Mouse (Mus musculus) limb, embryonic 14.5 days (tissue): ENCODE measurements around the gene Hs3st4. TPM values are rescaled to one million over a fixed set of nuclear protein-coding genes. Genes with fewer than 3 reads are reported as not detected.

Experiments used
- ATAC-seq: fragments of 200-750 bp; cut with Nextera tagmentation; 2 replicates; pipeline ENCODE4 v1.8.0; 2017; ENCODE audit warnings: low read depth, moderate number of reproducible peaks, moderate TSS enrichment; ENCODE audit not compliant: low FRiP score
- DNase-seq: peaks from one replicate; pipeline ENCODE4 v3.0.0-alpha.2; 2015; ENCODE audit warnings: low spot score
- H3K27ac ChIP-seq: fragments of 300-500 bp; sonication (generic); replicated peaks from 2 replicates; pipeline ENCODE4 v1.5.1; 2014; ENCODE audit warnings: low read depth, mild to moderate bottlenecking, low read length, moderate library complexity, mixed read lengths
- H3K27me3 ChIP-seq: fragments of 300-500 bp; sonication (generic); 2 replicates; pipeline ENCODE4 v1.6.1; 2014; ENCODE audit warnings: low read length, mixed read lengths; ENCODE audit not compliant: control insufficient read depth, insufficient read depth
- H3K36me3 ChIP-seq: fragments of 300-500 bp; sonication (generic); 2 replicates; pipeline ENCODE4 v1.6.1; 2014; ENCODE audit warnings: mild to moderate bottlenecking, low read length, moderate library complexity, mixed read lengths; ENCODE audit not compliant: control insufficient read depth, insufficient read depth
- H3K4me1 ChIP-seq: fragments of 300-500 bp; sonication (generic); 2 replicates; pipeline ENCODE4 v1.6.1; 2014; ENCODE audit warnings: antibody characterized with exemption, low read length, mixed read lengths; ENCODE audit not compliant: control insufficient read depth, insufficient read depth
- H3K4me2 ChIP-seq: fragments of 300-500 bp; sonication (generic); replicated peaks from 2 replicates; pipeline ENCODE4 v1.6.1; 2014; ENCODE audit warnings: low read depth, mild to moderate bottlenecking, low read length, moderate library complexity; ENCODE audit not compliant: severe bottlenecking
- H3K4me3 ChIP-seq: fragments of 300-500 bp; sonication (generic); replicated peaks from 2 replicates; pipeline ENCODE4 v1.5.1; 2014; ENCODE audit warnings: low read length
- H3K9ac ChIP-seq: fragments of 300-500 bp; sonication (generic); 2 replicates; pipeline ENCODE4 v1.6.1; 2014; ENCODE audit warnings: mild to moderate bottlenecking, low read depth, low read length, moderate library complexity; ENCODE audit not compliant: severe bottlenecking
- H3K9me3 ChIP-seq: fragments of 300-500 bp; sonication (generic); 2 replicates; pipeline ENCODE4 v1.6.1; 2016; ENCODE audit warnings: low read length; ENCODE audit not compliant: control insufficient read depth
- POLR2A ChIP-seq: fragments of 200-500 bp; IDR thresholded peaks from 2 replicates; pipeline ENCODE4 v1.8.0; 2012; ENCODE audit warnings: inconsistent platforms, mild to moderate bottlenecking, moderate library complexity, borderline replicate concordance; ENCODE audit not compliant: insufficient read depth, insufficient read length; ENCODE audit errors: extremely low read depth
- WGBS: fragments of 180-500 bp; shearing (Covaris S2); extraction: QIAGEN DNeasy Blood & Tissue Kit; methylation state at CpG from one replicate; pipeline ENCODE4 v1.1.7; 2014; 5-methylcytosine and 5-hydroxymethylcytosine counted together
- polyA plus RNA-seq, 2 experiments: library from polyadenylated mRNA; depleted of rRNA in 1 of 2; stranded (reverse) in 1 of 2; unstranded in 1 of 2; fragments of >200 nt; fragmentation: Nextera tagmentation in 1 of 2; extraction: Ambion mirVana in 1 of 2; gene quantifications; 2 replicates each; pipeline versions ENCODE4 v1.2.1 to v1.2.3; 2012 to 2014

Hs3st4 gene
- polyA plus RNA-seq, 2 experiments = 0.56 to 0.77 TPM

DNA sequence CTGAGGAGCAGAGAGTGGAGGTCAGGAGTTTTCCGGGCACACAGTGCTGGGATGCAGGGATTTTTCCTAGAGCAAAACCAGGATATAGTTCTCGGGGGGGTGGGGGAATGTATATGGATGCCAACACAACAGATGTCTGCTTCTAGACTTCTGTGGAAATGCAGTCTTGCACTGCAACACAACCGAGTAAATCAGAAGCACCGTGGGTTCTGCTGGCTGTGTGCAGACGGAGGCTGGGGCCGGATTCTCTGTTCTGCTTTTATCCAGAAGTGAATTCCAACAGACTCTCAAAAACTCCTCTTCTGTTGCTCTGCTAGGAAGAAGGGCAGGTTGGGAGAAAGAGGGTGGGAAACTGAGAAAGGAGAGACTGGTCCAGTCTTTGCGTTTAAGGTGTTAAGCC lies 15.9 kb downstream of the Hs3st4 start:
- DNase-seq (no peak), ATAC-seq (no peak)
- Histone ChIP-seq H3K27ac (no peak overlapping the region), H3K4me2 (no peak overlapping the region), H3K4me1 (no peaks in the 10 kb centered on the region), H3K9ac (no peak overlapping the region), H3K9me3 (no peaks in the 10 kb centered on the region), H3K4me3 (no peak overlapping the region), H3K36me3 (no peaks in the 10 kb centered on the region), H3K27me3 (no peaks in the 10 kb centered on the region)
- TF ChIP-seq POLR2A = no peak
- WGBS = 56% methylated on average over 7 of the region's 7 CpGs

DNA sequence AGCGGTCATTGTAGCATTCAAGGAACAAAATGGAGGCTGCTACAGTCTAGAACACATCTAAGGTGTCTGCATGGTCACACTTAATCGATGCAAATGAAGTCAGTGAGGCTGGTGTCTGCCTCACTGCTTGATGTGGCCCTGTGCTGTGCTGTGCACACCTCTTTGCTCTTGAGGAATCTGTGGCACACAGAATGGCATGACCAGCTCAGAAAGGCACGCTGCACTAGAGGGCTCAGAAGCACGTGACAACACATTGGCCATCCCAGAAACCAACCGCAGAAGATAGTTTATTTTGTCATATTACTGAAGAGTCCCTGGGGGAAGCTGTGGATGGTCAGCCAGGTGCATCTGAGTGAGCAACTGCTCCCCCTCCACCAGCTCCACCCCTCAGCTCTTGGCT lies 44.2 kb downstream of the Hs3st4 start:
- Histone ChIP-seq H3K9ac (no peak overlapping the region), H3K4me3 (no peak overlapping the region), H3K9me3 (no peaks in the 10 kb centered on the region), H3K27ac (no peak overlapping the region), H3K4me2 (no peak overlapping the region), H3K27me3 (no peaks in the 10 kb centered on the region), H3K36me3 (no peaks in the 10 kb centered on the region), H3K4me1 (no peaks in the 10 kb centered on the region)
- ATAC-seq (no peak), DNase-seq (no peak)
- TF ChIP-seq POLR2A = no peak
- 82% methylated on average over 5 of the region's 5 CpGs for WGBS

DNA sequence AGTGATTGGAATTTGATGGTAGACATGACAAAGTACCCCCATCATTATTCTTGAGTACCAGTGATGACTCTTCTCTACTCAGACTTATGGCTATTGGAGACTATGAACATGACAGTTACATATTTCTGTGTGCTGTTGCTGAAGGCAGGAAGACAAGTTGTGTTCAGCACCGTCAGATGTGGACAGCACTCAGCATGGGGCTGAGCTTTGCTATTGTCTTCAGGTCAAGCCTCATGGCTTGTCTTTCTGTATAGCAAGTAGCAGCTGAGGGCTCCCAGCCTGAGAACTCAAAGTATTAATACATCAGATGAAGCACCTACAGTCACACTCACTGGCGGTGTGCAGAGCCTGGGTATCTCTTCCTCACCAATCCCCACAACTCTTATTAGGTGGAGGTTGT lies 49.6 kb downstream of the Hs3st4 start:
- Histone ChIP-seq H3K9ac (no peak overlapping the region), H3K27ac (no peak overlapping the region), H3K27me3 (no peaks in the 10 kb centered on the region), H3K4me1 (no peaks in the 10 kb centered on the region), H3K4me3 (no peak overlapping the region), H3K36me3 (no peaks in the 10 kb centered on the region), H3K4me2 (no peak overlapping the region), H3K9me3 (no peaks in the 10 kb centered on the region)
- 35% methylated on average over 2 of the region's 2 CpGs for WGBS
- DNase-seq (peak; percentile 70), ATAC-seq (no peak; the same call in 1 of the 2 replicates)
- TF ChIP-seq POLR2A = no peak

- Histone ChIP-seq H3K4me3 (no peak overlapping the region), H3K36me3 (no peaks in the 10 kb centered on the region), H3K4me2 (no peak overlapping the region), H3K4me1 (no peaks in the 10 kb centered on the region), H3K9me3 (no peaks in the 10 kb centered on the region), H3K9ac (no peak overlapping the region), H3K27ac (no peak overlapping the region), H3K27me3 (no peaks in the 10 kb centered on the region)
- TF ChIP-seq POLR2A = no peak
- ATAC-seq (no peak), DNase-seq (no peak)
- WGBS = 55% methylated on average over 2 of the region's 2 CpGs
Measured at GRCm38 (mm10) chr7:124033332-124033731, 50.7 kb downstream of the Hs3st4 start.

DNA sequence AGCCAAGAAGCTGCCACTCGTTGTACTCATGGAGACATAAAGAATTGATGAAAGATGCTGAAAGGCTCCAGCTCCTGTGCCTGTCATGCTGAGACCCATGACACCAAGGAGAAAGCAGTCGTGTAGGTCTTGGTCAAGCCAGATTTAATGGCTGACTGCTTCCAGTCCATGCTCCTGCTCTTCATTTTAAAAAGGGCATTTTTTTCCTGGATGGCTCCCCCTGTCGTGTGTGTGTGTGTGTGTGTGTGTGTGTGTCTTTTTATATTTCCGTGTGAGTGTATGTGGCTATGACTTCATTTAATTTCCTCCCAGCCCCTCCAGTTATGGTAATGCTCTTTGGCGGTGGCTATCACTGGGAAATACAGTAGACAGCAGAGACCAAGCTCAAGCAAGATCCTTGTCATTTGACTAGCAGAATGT lies 54.6 kb downstream of the Hs3st4 start:
- Histone ChIP-seq H3K36me3 (no peaks in the 10 kb centered on the region), H3K4me1 (peaks cover 5% of the 10 kb centered on the region; the same call in 1 of the 2 replicates), H3K9me3 (no peaks in the 10 kb centered on the region), H3K27ac (no peak overlapping the region), H3K9ac (no peak overlapping the region), H3K4me2 (no peak overlapping the region), H3K27me3 (no peaks in the 10 kb centered on the region), H3K4me3 (no peak overlapping the region)
- WGBS = 32% methylated on average over 5 of the region's 5 CpGs
- no peak for DNase-seq
- no peak for ATAC-seq
- no peak for TF ChIP-seq POLR2A

- Histone ChIP-seq H3K4me3 (no peak overlapping the region), H3K36me3 (no peaks in the 10 kb centered on the region), H3K27ac (no peak overlapping the region), H3K4me1 (peaks cover 5% of the 10 kb centered on the region; the same call in 1 of the 2 replicates), H3K9ac (no peak overlapping the region), H3K27me3 (no peaks in the 10 kb centered on the region), H3K4me2 (no peak overlapping the region), H3K9me3 (no peaks in the 10 kb centered on the region)
- WGBS = 13% methylated on average over 5 of the region's 5 CpGs
- ATAC-seq (no peak; the same call in 1 of the 2 replicates), DNase-seq (peak; percentile 16)
- TF ChIP-seq POLR2A = no peak
Measured at GRCm38 (mm10) chr7:124039142-124039541, 56.5 kb downstream of the Hs3st4 start.
